Mouse (Mus musculus): Measurements from ENCODE around the gene Prss38. TPM values are rescaled to one million over a fixed set of nuclear protein-coding genes. Genes with fewer than 3 reads are reported as not detected.

Prss38 gene
- total RNA-seq, 1 experiment: 1.5 TPM

GRCm38 (mm10) chr11:59418708-59419107, 43.3 kb upstream of the Prss38 start:
- Histone ChIP-seq H3K4me3 (ENCODE audit: insufficient read depth in 1 of 2, low read depth in 1 of 2, low read length in 2 of 2, poor library complexity in 1 of 2, severe bottlenecking in 1 of 2) (no peak overlapping the region), H3K4me1 (ENCODE audit: control insufficient read depth in 2 of 2, insufficient read depth in 2 of 2, low read length in 2 of 2, poor library complexity in 1 of 2) (0 out of 4 replicates have a peak, but pooled peaks cover 0 to 3% of the 10 kb centered on the region in 2 experiments), H3K27ac (ENCODE audit: insufficient read depth, low read depth, low read length, poor library complexity, severe bottlenecking) (no peak overlapping the region), H3K9me3 (ENCODE audit: control insufficient read depth, insufficient read depth, low read depth, low read length) (no peaks in the 10 kb centered on the region), H3K9ac (ENCODE audit: insufficient read depth, low read depth, low read length, poor library complexity, severe bottlenecking) (no peak overlapping the region), H3K36me3 (ENCODE audit: control insufficient read depth, insufficient read depth, low read length, poor library complexity, severe bottlenecking) (peaks cover 17% of the 10 kb centered on the region; the same call in 1 of the 2 replicates)
- no peak for DNase-seq (ENCODE audit: low read depth, low spot score)
- in situ Hi-C loops (cut with MboI; ENCODE audit: low sequenced_read_pairs in 2 of 2, unreplicated experiment in 2 of 2): no loop called here
- no peak for TF ChIP-seq HCFC1 (IDR thresholded peaks at IDR 0.05; ENCODE audit: borderline replicate concordance, insufficient read depth, low read length)
- no peak for TF ChIP-seq ZC3H11A (IDR thresholded peaks at IDR 0.05; ENCODE audit: borderline replicate concordance, low read depth, low read length)
- no peak for TF ChIP-seq CHD2 (IDR thresholded peaks at IDR 0.05; ENCODE audit: low read depth, low read length)
- TF ChIP-seq MAFK (IDR thresholded peaks at IDR 0.05; ENCODE audit: insufficient read depth, low read depth, low read length): no peak
- no peak for TF ChIP-seq ZNF384 (IDR thresholded peaks at IDR 0.05; ENCODE audit: low read depth, low read length)

GRCm38 (mm10) chr11:59412999-59413863, 37.8 kb upstream of the Prss38 start:
- Histone ChIP-seq H3K27ac (ENCODE audit: insufficient read depth, low read depth, low read length, poor library complexity, severe bottlenecking) (no peak overlapping the region), H3K9ac (ENCODE audit: insufficient read depth, low read depth, low read length, poor library complexity, severe bottlenecking) (no peak overlapping the region), H3K9me3 (ENCODE audit: control insufficient read depth, insufficient read depth, low read depth, low read length) (no peaks in the 10 kb centered on the region), H3K4me3 (ENCODE audit: insufficient read depth in 1 of 2, low read depth in 1 of 2, low read length in 2 of 2, poor library complexity in 1 of 2, severe bottlenecking in 1 of 2) (no peak overlapping the region), H3K4me1 (ENCODE audit: control insufficient read depth in 2 of 2, insufficient read depth in 2 of 2, low read length in 2 of 2, poor library complexity in 1 of 2) (0 out of 4 replicates have a peak, but pooled peaks cover 0 to 3% of the 10 kb centered on the region in 2 experiments), H3K36me3 (ENCODE audit: control insufficient read depth, insufficient read depth, low read length, poor library complexity, severe bottlenecking) (peaks cover 9% of the 10 kb centered on the region; the same call in 1 of the 2 replicates)
- DNase-seq (ENCODE audit: low read depth, low spot score): no peak
- TF ChIP-seq MAFK (IDR thresholded peaks at IDR 0.05; ENCODE audit: insufficient read depth, low read depth, low read length): no peak
- no peak for TF ChIP-seq ZC3H11A (IDR thresholded peaks at IDR 0.05; ENCODE audit: borderline replicate concordance, low read depth, low read length)
- no peak for TF ChIP-seq ZNF384 (IDR thresholded peaks at IDR 0.05; ENCODE audit: low read depth, low read length)
- no peak for TF ChIP-seq CHD2 (IDR thresholded peaks at IDR 0.05; ENCODE audit: low read depth, low read length)
- TF ChIP-seq HCFC1 (IDR thresholded peaks at IDR 0.05; ENCODE audit: borderline replicate concordance, insufficient read depth, low read length): no peak
- in situ Hi-C loops (cut with MboI; ENCODE audit: low sequenced_read_pairs in 2 of 2, unreplicated experiment in 2 of 2): no loop called here

- no peaks in the 10 kb centered on the region for H3K9me3 ChIP-seq (ENCODE audit: control insufficient read depth, insufficient read depth, low read depth, low read length)
- no peak for DNase-seq (ENCODE audit: low read depth, low spot score)
- TF ChIP-seq MAFK (IDR thresholded peaks at IDR 0.05; ENCODE audit: insufficient read depth, low read depth, low read length) (no peak), CHD2 (IDR thresholded peaks at IDR 0.05; ENCODE audit: low read depth, low read length) (no peak), ZNF384 (IDR thresholded peaks at IDR 0.05; ENCODE audit: low read depth, low read length) (no peak), ZC3H11A (IDR thresholded peaks at IDR 0.05; ENCODE audit: borderline replicate concordance, low read depth, low read length) (no peak)
- H3K9ac ChIP-seq (ENCODE audit: insufficient read depth, low read depth, low read length, poor library complexity, severe bottlenecking): no peak overlapping the region
- in situ Hi-C loops (cut with MboI; ENCODE audit: low sequenced_read_pairs in 2 of 2, unreplicated experiment in 2 of 2): no loop called here
- H3K27ac ChIP-seq (ENCODE audit: insufficient read depth, low read depth, low read length, poor library complexity, severe bottlenecking): no peak overlapping the region
- no peak overlapping the region for H3K4me3 ChIP-seq (ENCODE audit: insufficient read depth in 1 of 2, low read depth in 1 of 2, low read length in 2 of 2, poor library complexity in 1 of 2, severe bottlenecking in 1 of 2)
- H3K36me3 ChIP-seq (ENCODE audit: control insufficient read depth, insufficient read depth, low read length, poor library complexity, severe bottlenecking): peaks cover 17% of the 10 kb centered on the region; the same call in 1 of the 2 replicates
- H3K4me1 ChIP-seq (ENCODE audit: control insufficient read depth in 2 of 2, insufficient read depth in 2 of 2, low read length in 2 of 2, poor library complexity in 1 of 2): 0 out of 4 replicates have a peak, but pooled peaks cover 0 to 3% of the 10 kb centered on the region in 2 experiments
Observed at GRCm38 (mm10) chr11:59412058-59412457, 36.6 kb upstream of the Prss38 start.

- Histone ChIP-seq H3K27ac (ENCODE audit: insufficient read depth, low read depth, low read length, poor library complexity, severe bottlenecking) (no peak overlapping the region), H3K36me3 (ENCODE audit: control insufficient read depth, insufficient read depth, low read length, poor library complexity, severe bottlenecking) (peaks cover 21% of the 10 kb centered on the region; the same call in 1 of the 2 replicates), H3K9me3 (ENCODE audit: control insufficient read depth, insufficient read depth, low read depth, low read length) (no peaks in the 10 kb centered on the region), H3K9ac (ENCODE audit: insufficient read depth, low read depth, low read length, poor library complexity, severe bottlenecking) (no peak overlapping the region), H3K4me1 (ENCODE audit: control insufficient read depth in 2 of 2, insufficient read depth in 2 of 2, low read length in 2 of 2, poor library complexity in 1 of 2) (0 out of 4 replicates have a peak, but pooled peaks cover 0 to 3% of the 10 kb centered on the region in 2 experiments), H3K4me3 (ENCODE audit: insufficient read depth in 1 of 2, low read depth in 1 of 2, low read length in 2 of 2, poor library complexity in 1 of 2, severe bottlenecking in 1 of 2) (no peak overlapping the region)
- in situ Hi-C loops (cut with MboI; ENCODE audit: low sequenced_read_pairs in 2 of 2, unreplicated experiment in 2 of 2): no loop called here
- no peak for TF ChIP-seq ZNF384 (IDR thresholded peaks at IDR 0.05; ENCODE audit: low read depth, low read length)
- DNase-seq (ENCODE audit: low read depth, low spot score): no peak
Observed at GRCm38 (mm10) chr11:59410851-59411250, 35.4 kb upstream of the Prss38 start.
